Mouse (Mus musculus) skeletal muscle tissue, adult 2 months (tissue): ENCODE measurements around the gene Fam81b.
"Not testable (repeated sequence)": the region's sequence is repeated elsewhere in the genome, so short reads cannot be mapped to it uniquely, and the experiment has no call there.

Experiments used
- DNase-seq: peaks from one replicate; pipeline ENCODE4 v3.0.0-alpha.2; 2012; ENCODE audit warnings: low read depth, low spot score

Fam81b gene

DNA sequence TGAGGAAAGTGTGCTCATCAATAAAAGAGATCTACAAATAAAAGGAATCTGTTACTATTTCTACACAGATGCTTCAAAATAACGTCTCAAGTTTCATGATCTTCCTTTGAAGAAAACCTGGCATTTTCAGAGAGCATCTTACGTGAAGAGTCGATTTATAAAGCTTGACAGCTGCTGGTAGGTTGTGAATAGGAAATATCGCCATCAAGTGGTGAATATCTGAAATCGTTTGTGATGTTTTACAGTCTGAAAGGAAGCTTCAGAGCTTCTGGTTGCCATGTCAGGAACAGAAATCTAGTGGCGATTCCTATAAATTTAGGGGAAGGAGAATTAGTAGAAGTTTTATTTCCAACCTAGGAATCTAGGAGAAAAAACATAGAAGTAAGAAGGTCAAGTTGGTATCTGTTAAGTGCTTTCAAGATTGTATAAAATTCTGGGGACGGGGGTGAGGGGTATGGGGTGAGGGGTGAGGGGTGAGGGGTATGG lies at the start of gene Fam81b:
Gene Fam81b (minus strand): TSS at position 436 of the 486 bp plus-strand sequence.
- DNase-seq, result no peak

DNA sequence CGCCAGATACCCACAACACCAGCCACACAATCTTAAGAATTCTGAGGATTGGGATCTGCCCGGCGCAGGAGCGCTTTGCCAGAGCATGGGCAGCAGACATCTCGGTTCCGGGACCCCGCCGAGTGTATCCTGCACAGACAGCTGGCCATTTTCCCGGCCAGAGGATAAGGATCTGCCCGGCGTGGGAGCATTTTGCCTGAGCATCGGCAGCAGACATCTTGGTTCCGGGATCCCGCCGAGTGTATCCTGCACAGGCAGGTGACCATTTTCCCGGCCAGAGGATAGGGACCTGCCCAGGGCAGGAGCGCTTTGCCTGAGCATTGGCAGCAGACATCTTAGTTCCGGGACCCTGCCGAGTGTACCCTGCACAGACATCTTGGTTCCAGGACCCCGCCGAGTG lies 41.1 kb upstream of the Fam81b start:
- DNase-seq, result not testable (repeated sequence)

DNA sequence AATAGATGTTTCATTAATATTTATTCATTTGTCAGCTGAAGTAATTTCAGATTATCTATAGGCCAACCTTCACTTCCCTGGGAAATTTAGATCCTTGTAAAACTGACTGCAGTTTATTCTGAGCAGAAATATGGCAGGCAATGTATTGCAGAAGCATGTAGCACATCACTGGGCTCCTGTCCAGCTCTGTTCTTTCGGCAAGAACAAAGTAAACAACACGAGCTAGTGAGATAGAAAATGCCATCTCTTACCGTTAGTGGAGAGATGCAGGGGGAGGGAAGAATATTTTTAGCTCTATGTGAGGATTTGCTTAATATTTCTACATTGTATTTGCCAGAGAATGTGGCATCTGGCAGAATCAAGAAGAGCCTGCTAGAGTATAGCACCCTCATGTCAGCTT lies 13.8 kb upstream of the Fam81b start:
- no peak for DNase-seq

DNA sequence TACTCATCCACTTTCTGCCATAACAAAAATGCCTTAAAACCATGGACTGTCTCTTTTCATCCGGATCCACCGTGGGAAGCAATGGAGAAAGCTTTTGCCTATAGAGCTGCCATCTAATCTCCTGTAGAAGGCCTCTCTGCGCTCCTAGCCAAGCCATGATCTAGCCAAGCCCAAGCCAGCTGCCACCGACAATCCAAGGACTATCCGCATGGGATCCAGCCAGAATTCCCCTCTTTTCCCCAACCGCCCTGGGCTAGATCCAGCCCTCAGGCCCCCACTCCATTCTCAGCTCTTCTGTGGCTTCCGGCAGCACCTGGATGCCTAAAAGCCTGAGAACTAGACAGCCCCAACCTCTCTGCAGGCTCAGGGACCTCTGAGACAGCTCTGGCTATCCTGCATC lies 6.7 kb upstream of the Fam81b start:
- no peak for DNase-seq

DNA sequence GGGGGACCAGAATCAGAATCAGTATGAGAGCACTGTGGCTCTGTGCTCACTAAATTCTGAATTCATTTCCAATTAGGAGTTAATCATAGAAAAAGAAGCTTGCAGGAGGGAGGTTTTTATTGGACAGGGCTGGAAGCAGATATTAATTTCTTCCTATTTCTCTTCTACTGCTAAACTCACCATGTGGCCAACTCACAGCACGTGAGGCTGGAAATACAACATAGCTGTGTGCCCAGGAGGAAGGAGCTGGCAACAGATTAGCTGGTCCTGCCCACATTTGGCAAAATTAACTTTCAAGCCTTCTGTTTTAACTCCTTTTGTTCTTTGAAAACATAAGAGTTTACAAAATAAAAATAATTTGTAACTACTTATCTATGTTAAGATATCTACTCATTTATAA lies 3.9 kb upstream of the Fam81b start:
- DNase-seq, result no peak

DNA sequence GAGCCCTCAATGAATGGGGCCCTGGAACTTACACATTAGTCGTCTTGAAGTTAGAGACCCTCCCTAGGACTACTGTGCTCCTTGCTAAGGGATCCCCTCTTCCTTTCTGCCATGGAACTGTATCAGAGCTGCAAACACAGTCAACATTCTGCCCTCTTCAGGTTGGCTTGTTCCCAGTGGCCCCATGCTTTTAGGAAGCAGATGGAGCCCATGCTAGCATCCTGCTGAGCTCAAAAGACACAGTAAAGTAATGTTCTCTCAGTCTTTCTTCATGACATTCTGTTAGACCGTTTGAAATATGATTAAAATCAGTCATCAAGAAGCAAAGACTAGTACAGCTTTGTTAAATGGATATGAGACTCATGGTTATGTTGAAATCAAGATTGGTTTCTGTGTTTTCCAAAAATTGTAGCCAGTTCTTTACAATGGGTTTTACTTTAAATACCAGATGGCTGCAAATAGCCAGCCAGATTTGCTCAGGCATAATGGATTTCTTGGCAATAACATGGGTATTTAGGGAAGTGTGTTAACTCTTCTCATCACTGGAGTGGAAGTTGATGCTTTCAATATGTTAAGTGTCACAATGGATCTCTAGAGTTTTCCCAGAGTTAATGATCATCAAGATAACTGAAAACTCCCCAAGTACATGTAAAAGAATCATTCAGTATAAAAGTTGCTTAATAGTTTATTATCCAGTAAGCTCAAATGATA lies 938 bp upstream of the Fam81b start:
- DNase-seq, result no peak

DNA sequence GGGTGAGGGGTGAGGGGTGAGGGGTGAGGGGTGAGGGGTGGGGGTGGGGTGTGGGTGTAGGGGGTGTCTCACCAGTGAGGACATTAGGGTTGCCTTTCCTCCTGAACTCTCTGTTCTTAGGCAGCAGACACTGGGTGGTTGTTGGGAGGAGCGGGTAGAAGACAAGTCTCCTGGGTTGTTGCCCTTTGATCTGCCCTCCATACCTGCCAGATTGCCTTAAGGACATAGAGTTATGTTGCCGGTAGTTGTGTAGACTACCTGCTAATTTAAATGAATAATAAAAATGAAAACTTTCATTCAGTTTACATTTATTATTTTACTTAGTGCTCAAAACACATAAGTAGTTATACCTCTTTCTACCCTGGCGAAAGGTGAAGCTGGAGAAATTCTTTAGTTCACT lies 369 bp upstream of the Fam81b start:
- no peak for DNase-seq

DNA sequence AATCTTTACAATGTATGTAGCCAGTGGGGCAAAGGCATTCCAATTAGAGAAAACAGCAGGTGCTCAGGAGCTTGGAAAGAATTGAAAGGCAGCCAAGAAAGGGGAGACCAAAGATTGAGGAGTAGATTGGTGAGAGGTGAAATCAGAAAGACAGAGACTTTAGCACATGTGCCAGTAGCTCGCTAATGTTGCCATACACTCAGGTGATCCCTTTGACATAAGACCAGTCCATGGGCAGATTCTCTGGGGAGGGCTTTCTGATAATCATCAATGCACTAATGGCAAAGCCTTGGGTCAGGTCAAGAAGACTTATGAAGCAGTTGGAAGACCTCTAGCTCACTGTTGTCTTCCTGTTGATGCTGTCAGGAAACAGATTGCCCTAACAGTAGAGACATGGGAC lies 671 bp downstream of the Fam81b start:
- no peak for DNase-seq

DNA sequence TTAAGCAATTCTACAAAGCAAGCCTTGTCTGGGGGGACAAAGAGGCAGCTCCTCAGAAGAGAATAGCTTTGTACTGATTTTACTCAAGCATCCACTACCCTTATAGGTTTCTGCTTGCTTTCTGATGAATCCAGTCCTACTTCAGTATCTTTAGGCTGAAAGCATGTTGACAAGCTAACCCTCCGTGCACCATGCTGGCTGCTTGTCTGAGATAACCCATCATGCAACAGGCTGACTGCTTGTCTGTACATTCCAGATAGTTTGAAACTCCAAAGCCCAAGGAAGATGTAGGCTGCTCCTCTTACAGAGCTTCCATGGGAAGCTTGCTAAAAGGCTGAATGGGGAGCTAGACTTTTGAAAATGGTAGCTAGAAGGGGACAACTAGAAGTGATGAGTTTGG lies 1.7 kb downstream of the Fam81b start:
- no peak for DNase-seq

DNA sequence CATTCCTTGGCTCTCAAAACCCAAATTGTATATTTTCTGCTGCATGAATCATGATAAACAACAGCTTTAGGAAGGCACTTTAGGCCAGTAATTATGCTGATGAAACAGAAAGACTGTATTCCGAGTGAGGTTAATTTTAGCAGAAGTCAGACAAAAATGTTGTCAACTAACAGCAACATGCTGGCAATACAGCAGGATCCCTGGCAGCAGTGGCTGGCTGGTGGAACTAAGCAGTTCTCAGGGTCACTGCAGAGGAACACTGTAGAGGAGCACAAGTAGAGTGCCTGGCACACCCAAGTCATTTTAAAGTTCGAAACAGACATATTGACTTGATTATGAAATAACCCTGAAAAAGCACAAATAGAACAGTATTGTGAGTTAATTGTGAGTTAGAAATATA lies 2.8 kb downstream of the Fam81b start:
- DNase-seq, result no peak

DNA sequence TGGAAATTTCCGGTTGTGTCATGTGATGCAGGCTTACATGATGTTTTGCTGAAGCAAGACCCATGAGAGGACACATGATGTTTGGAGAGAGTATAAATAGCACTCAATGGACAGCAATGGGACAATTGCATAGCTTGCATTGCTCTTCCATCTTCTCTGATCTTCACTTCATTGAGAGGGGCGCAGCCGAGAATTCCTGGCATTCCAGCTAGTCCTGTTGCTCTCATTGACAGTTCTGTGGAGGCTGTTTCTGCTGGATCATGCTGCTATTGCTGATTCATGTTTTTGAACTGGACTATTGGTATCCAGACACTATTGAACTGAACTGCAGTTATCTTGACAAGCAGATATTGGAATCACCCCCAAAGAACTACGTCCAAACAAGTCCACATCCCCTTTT lies 12.8 kb downstream of the Fam81b start:
- DNase-seq, result no peak

DNA sequence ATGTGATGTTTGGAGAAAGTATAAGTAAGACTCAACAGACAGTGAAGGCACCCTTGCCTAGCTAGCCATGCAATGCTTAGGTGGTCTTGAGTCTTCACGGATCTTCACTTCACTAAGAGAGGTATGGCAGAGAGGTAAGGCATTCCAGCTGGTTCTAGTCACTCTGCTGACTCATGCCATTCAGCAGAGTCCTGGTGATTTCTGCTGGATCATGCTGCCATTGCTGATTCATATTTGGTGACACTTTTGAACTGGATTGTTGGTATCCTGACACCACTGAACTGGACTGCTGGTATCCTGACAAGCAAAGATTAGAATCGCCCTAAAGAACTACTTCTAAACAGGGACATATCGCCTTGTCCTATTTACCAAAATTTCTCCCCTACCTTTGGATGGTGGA lies 20.3 kb downstream of the Fam81b start:
- DNase-seq, result no peak

DNA sequence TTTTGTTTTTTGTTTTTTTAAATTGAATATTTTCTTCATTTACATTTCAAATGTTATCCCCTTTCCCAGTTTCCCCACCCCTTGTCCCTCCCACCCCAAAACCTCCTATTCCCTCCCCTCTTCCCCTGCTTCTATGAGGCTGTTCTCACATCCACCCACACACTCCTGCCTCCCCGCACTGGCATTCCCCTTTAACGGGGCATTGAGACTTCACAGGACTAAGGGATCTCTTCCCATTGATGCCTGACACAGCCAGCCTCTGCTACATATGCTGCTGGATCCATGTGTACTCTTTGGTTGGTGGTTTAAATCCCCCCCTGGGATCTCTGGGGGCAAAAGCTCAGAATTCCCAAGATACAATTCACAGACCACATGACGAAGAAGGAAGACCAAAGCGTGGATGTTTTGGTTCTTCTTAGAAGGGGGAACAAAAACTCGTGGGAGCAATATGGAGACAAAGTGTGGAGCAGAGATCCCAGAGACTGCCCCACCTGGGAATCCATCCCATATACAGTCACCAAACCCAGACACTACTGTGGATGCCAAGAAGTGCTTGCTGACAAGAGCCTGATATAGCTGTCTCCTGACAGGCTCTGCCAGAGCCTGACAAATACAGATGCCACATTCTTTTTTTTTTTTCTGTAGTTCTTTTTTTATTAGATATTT lies 40.4 kb downstream of the Fam81b start:
- DNase-seq, result no peak

DNA sequence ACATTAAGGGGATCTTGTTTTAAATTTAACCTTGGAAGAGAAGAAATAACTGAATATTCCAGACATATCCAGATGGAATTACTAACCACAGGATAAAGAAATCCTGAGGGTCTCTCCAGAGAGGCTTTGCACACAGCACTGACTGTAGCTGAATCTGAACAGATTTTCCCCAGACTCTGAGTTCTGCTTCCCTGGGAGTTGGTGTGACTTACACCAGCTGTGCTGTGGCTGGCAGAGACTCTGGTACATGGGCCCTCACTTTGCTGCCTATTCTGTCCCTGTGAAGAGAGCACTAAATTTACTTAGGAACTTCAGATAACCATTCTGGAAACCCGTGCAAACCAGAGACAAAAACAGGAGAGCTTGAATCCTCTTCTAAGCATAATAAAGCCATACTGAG lies 46.1 kb downstream of the Fam81b start:
- DNase-seq, result no peak

DNA sequence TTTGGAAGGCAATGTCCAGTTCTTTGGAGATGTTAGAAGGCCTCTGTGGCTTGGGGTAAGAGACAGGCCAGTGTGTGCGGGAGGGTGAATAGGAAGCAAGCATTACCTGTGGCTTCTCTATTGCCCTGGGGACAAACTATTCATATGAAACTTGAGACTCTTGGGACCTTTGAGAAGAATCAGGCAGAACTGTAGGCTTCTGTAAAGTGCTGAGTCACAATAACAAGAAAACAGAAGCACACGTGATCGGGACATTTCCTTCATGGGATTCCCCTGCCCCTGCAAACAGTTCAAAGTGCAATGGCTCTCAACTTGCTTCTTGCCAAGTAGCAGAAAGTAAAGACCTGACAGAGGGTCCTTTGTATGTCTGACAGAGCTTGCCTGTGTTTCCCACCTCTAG lies 48.5 kb downstream of the Fam81b start:
- no peak for DNase-seq

DNA sequence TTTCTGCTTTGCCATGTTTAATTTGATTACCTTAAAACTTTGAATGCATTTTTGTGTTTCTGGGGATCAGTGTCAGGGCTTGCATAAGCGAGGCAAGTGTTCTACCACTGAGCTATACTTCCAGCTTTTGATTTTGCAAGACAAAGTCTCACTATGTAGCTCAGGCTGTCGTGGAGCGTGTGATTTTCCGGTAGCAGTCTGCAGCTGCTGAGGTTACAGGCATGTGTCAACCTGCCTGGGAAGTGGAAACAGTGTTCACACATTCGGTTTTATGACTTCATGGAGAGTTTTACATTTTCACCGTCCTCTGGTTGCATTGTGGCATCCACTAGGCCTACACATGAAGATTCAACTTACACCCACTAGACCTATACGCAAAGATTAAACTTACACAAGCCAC lies 54.8 kb downstream of the Fam81b start:
- no peak for DNase-seq

DNA sequence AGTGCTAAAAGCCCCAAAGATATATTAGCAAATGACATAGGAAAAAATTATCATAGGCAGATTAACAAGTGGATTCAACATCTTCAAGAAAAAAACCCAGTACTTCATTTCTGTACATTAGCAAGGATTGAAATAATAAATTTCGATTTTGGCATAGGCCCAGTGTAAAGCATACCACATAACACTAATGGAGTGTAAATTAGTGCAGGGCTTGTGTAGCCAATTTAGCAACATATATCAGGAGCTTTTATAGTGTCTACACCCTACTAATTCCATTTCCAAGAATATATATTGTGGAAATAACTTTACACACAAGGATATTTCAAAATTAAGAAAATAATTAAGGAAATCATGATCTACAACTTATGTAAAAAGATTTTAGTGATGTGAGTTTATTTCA lies 55.8 kb downstream of the Fam81b start:
- DNase-seq, result no peak

DNA sequence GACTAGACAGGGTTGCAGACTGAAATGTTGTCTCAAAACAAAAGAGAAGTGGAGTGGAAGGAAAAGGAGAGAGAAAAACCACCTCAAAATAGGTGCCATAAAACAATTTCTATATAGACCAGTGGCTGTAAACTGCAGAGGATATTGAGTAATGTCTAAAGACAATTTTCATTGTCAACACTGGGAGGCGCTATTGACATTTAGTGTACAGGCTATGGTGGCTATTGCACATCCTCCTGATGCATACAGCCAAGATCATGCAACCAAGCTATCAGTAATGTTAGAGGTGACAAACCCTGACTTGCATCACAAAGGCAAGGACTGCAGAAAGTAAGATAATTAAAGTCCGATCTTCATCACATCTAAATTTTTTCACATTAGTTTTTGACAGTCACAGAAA lies 89.5 kb downstream of the Fam81b start:
- no peak for DNase-seq

DNA sequence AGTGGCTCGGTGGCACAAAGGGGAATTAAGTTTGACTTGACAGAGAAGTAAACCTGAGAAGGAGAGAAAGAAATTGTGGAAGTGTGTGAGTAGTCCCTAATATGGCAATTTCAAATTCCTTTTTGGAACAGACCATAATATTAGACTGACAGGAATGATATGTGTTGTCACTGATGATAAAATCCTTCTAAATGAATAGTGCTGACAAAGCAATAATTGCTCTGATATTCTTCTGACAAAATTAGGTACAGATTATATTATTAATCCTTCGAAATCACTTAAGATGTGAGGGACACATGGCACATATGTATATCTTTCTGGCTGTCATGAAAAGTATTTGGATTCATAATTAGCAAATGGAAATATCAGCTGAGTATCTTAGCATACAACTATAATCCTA lies 89.9 kb downstream of the Fam81b start:
- DNase-seq, result no peak

DNA sequence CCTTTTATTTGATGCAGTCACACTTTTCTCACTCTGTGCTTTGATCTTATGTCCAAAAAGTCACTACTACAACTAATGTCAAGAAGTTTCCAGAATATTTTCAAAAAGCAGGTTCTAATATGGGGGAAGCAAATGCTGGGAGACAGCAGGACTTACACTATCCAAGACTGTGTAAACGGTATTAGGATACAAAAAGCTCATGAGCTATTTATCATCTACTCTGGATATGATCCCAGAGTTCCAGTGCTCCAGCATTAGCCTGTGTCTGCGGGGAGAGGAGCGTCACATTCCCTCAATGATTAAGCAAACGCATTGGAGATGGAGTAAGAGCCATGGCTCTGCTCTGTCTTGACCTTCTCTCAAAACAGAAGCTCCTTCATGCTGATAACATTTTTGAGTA lies 104.9 kb downstream of the Fam81b start:
- no peak for DNase-seq

DNA sequence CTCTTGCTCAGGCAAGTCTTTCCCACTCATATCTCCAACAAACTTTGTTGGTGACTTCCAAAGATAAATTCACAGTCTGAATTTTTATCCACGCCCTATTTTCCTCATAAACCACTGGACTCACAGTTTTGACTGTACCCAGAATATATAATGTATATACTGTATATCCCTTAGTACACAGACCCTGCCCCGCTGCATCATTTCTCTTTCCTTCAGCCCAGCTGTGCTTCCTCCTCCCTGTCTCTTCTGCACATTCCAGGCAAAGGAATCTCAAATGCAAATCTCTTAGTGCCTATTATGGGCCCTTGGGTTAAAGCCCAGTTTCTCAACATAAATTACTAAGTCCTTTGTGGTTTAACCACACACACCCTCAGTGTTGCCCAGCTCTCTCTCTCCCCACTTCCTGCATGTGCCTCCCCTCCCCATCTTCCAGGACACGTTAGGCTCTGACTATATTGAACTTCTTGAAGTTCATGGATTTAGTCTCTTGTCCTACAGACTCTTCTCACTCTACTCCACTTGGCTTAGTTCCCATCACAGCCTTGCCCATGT lies 107.5 kb downstream of the Fam81b start:
- no peak for DNase-seq

DNA sequence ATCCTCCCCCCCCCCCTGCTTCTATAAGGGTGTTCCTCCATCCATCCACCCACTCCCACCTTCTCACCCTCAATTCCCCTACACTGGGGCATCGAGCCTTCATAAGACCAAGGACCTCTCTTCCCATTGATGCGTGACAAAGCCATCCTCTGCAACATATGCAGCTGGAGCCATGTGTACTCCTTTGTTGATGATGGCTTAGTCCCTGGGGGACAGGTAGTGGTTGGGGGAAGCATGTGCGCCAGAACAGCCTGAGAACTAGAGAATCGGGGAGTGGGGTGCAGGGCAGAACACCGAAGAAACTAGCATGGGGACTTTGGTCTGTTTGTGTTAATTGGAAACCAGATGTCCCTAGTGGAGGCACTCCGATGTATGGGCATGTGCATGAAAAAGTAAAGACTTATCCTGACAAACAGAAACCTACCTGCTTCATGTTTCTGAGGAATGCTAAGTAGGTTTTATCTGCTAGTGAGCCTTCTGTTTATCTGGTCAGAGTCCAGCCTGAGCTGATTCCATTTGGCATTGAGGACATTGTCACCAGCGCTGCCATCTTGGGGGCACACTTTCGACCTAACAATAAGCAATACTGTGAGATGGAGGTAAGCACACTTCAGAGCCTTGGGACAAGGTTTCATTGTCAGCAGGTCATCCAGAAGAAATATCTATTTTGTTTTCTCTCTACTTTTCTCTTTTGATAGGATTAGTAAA lies 109.3 kb downstream of the Fam81b start:
- DNase-seq, result no peak

DNA sequence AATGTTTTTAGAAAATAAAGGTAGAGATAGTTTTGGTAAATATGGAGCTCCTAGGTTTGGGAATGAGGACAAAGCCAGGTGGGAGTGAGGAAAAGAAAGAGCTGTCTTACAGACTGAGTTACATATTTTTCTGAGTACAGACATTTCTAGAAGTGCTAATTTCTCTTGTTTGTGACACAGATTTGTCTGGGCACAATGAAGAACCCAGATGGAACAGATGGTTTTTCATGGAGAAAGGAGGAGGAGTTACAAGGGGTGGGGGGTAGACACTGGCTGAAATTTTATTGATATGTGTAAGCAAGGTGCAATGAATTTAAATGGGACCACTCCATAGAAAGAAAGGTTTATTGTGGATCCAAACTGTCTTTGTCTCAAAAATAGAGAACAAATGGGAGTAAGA lies 109.9 kb downstream of the Fam81b start:
- DNase-seq, result no peak
